Mouse (Mus musculus) spleen, postnatal 36 days (tissue): ENCODE measurements at regions not wholly inside any gene's neighbourhood (a gene's known extent, or its start where the extent isn't known, plus 50 kb on each side); places are given as distances from the start of the nearest gene placed in this dataset.

Experiments used
- DNase-seq, 2 experiments: peaks; one replicate each; pipeline ENCODE4 v3.0.0; 2022; ENCODE audit warnings: low spot score in 2 of 2, mixed read lengths in 1 of 2

DNA sequence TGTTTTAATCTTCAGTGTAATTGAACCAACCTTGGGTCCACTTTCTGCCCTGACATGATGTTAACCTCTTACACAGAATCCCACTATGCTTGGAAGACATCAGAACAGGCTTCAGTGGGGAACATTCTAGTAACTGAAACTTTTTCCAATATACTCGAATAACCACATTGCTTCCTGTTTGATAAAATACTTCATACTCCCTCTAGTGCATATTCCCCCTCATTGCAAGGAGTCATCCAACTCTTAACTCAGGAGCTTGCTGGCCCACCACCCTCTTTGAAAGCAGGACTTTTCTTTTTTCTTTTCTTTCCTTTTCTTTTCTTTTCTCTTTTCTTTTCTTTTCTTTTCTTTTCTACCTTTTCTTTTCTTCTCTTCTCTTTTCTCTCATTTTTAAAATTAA is 123.6 kb upstream of the Sptlc3 start:
- no peak for DNase-seq

DNA sequence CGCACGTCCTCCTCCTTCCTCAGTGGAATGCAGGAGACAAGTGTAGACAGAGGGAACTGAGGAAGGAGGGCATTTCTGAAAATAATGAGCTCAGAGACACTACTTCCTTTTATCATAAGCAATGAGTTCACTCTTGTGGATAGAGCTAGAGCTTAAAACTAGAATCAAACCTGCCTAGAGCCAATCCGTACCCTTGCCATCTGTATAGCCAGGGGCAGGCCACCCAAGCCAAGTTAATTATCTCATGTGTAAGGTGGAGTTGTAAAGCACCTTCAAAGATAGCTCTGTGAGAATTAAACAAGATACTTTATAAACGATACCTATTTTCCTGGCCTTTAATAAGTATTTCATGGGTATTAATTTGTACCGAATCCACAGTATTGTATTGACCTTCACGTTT is 113.4 kb upstream of the Sptlc3 start:
- DNase-seq, result no peak

DNA sequence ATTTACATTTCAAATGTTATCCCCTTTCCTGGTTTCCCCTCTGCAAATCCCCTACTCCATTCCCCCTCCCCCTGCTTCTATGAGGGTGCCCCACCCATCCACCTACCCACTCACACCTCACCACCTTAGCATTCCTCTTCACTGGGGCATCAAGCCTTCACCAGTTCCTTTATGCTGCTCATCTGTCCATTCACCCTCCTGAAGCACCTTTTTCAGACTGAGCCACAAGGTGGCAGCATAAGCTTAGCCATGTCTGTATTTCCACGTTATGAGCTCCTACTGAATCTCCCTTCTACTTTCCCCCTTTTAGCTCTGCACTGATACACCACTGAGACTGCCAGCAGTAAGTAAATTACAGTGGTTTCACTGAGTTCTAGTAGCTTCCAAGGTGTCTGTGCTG is 112.1 kb upstream of the Sptlc3 start:
- peak in 1 of 2 experiments; percentile 2 for DNase-seq

DNA sequence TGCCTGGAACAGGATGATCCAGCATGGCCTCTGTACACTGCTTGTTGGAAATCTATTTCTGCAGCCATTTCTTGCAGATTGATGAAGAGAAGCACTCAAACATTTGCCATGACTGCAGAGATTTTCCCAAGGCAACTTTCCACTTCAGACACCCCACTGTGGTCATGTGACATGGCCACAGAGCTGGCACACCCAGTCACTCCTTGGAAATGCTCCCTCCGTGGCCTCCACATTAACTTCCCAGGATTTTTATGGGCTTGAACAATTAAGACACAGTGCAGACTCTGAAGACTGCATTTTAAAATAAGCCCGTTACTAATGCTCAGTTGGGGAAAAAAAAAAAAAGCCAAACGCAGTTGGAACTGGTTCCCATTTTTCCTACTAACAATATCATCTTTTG is 80.2 kb upstream of the Sptlc3 start:
- no peak for DNase-seq

DNA sequence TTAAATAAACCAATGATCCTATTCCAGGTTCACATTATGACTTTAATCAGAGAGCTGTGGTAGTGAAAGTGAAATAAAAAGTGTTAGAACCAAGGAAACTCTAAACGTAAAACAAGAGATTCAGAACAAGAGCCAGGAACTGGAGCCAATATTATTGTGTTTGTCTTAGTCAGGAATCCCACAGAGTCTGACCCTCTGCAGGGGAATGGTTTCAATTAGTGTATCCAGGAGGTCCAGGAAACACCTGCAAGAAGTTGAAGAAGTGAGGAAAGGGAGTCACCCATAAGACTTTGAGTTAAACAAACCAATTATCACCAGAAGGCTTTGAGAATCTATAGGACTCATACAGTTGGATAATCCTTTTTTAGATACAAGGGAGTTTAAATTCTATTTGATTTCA is 76.2 kb upstream of the Sptlc3 start:
- DNase-seq, result no peak

DNA sequence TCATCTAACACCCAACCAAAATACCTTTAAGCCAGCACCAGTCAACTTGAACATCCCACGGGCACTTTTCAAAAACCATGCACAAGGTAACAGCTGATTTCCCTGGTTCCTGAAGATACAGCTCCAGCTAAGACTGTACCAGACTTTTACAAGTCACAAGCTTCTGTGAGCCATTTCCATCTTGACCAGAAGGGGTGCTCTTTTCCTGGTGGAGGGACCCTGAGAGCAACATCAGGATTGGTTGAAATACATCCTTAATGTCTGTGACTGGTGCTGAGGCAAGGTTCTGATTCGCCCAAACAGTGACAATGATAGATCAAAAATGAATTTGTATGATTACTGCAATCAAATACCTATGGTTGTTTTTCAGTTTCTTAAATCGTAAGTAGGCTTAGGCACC is 71.0 kb upstream of the Sptlc3 start:
- no peak for DNase-seq

DNA sequence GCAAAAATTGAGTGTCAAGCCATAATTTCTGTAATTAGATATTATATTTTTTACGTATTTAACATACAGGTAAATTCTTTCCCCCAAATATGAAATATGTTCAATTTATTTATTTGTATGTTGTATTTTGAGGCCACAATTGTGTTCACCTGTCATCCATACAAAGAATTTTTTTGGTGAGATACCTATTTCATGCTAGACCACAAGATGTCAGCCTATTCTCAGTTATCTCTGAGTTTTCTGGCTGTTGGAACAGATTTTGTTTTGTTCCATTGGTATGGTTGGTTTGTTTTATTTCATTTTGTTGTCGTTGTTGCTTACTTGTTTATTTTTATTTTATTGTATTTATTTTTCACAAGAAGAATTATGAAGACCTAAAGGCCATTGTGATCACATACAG is 70.3 kb upstream of the Sptlc3 start:
- no peak for DNase-seq
